Mouse (Mus musculus) midbrain, embryonic 13.5 days (tissue): Measurements from ENCODE around the gene Eps8l3. TPM values are rescaled to one million over a fixed set of nuclear protein-coding genes. Genes with fewer than 3 reads are reported as not detected.
"Not testable (repeated sequence)": the region's sequence is repeated elsewhere in the genome, so short reads cannot be mapped to it uniquely, and the experiment has no call there.

ENCODE experiments used
- ATAC-seq: fragments of 200-750 bp; cut with Nextera tagmentation; 2 replicates; pipeline ENCODE4 v1.8.0; 2017; ENCODE audit warnings: mild to moderate bottlenecking, moderate TSS enrichment, moderate library complexity
- H3K27ac ChIP-seq: fragments of 300-500 bp; sonication (generic); 2 replicates; pipeline ENCODE4 v1.5.1; 2015; ENCODE audit warnings: inconsistent platforms, mild to moderate bottlenecking, moderate library complexity
- H3K27me3 ChIP-seq: fragments of 300-500 bp; sonication (generic); 2 replicates; pipeline ENCODE4 v1.6.1; 2015; ENCODE audit warnings: mild to moderate bottlenecking, inconsistent platforms
- H3K36me3 ChIP-seq: fragments of 300-500 bp; sonication (generic); 2 replicates; pipeline ENCODE4 v1.6.1; 2015; ENCODE audit warnings: mild to moderate bottlenecking, inconsistent platforms
- H3K4me1 ChIP-seq: fragments of 300-500 bp; sonication (generic); replicated peaks from 2 replicates; pipeline ENCODE4 v1.6.1; 2015; ENCODE audit warnings: inconsistent platforms
- H3K4me2 ChIP-seq: fragments of 300-500 bp; sonication (generic); replicated peaks from 2 replicates; pipeline ENCODE4 v1.6.1; 2015; ENCODE audit warnings: moderate library complexity, mild to moderate bottlenecking, inconsistent platforms
- H3K4me3 ChIP-seq: fragments of 300-500 bp; sonication (generic); replicated peaks from 2 replicates; pipeline ENCODE4 v1.5.1; 2015; ENCODE audit warnings: mild to moderate bottlenecking, inconsistent platforms
- H3K9ac ChIP-seq: fragments of 300-500 bp; sonication (generic); replicated peaks from 2 replicates; pipeline ENCODE4 v1.6.1; 2015; ENCODE audit warnings: mild to moderate bottlenecking, inconsistent platforms
- H3K9me3 ChIP-seq: fragments of 300-500 bp; sonication (generic); 2 replicates; pipeline ENCODE4 v1.6.1; 2016; ENCODE audit warnings: mild to moderate bottlenecking, inconsistent platforms
- WGBS: fragments of 180-500 bp; shearing (Covaris S2); methylation state at CpG from one replicate; pipeline ENCODE4 v1.1.7; 2015; 5-methylcytosine and 5-hydroxymethylcytosine counted together
- polyA plus RNA-seq: library from polyadenylated mRNA; unstranded; fragments of >200 nt; fragmentation: Nextera tagmentation; extraction: Ambion mirVana; gene quantifications from 2 replicates; pipeline ENCODE4 v1.2.1, GENCODE M21; 2015

The Eps8l3 gene
- polyA plus RNA-seq, 1 experiment from 2014 or later, result not detected

DNA sequence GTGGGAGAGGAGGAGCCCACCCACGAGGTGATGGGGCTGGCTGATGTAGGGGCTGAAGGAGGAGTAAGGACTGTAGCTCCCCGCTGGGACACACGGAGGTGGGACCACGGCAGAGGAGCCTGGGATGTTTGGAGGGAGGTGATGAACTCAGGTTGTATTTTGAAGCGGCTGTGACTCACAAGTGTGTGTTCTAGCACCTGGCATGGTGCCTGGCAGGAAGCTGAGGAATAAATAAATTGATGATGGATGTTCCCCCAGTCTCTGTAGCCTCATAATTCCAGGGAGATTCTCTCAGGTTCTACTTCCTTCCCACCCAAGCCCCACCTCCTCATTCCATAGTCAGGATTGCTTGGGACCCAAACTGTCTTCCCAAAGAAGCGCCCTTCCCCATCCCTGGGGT, 1.8 kb upstream of the Eps8l3 start:
- Histone ChIP-seq H3K27ac (no peak overlapping the region), H3K4me1 (no peaks in the 10 kb centered on the region), H3K36me3 (no peaks in the 10 kb centered on the region), H3K9ac (no peak overlapping the region), H3K4me2 (no peak overlapping the region), H3K4me3 (no peak overlapping the region), H3K27me3 (no peaks in the 10 kb centered on the region), H3K9me3 (no peaks in the 10 kb centered on the region)
- 76% methylated on average over 6 of the region's 6 CpGs for WGBS
- no peak for ATAC-seq

DNA sequence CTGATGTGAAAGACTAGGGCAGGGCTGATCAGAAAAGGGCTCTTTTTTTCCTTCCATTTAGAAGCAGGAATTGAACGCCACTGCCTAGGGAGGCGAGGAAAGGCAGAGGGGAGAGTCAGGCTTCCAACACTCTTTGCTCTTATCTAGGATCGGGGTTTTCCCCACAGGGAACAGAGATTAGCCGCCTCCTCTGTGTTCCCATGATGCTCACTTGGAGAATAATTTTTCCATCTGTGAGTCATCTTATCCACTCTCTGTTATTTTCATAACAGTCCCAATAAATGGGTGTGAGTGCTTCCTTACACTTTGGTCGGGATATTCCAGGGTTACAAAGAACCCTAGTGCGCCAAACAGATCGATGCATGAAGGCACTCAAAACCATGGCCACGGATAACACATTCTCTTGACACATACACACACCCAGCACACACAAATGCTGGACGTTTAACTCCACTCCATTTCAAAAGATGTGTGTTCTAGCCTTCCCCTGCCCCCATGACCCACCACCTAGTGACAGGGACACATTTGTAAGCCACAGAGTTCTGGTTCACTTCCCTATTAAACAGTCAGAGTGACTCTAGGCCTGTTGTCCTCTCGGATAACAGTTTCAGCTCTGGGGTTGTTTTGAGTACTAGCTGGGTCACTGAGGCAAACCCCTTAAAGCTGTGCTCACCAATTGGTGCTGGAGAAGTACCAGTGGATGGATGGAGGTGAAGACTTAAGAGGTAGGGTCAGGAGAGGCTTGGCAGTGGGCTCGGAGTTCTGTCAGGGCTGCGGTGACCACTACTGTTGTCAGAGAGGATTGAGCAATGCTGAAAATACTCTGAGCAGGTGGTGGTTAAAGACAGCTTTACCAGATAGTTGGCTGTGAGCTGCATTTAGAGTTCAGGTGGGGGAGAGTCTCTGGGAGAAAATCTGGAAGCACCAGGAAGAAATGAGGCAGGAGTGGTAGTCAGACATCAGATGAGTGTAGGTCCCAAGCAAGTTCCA, 1.0 kb downstream of the Eps8l3 start:
- Histone ChIP-seq H3K4me2 (no peak overlapping the region), H3K27ac (no peak overlapping the region)

DNA sequence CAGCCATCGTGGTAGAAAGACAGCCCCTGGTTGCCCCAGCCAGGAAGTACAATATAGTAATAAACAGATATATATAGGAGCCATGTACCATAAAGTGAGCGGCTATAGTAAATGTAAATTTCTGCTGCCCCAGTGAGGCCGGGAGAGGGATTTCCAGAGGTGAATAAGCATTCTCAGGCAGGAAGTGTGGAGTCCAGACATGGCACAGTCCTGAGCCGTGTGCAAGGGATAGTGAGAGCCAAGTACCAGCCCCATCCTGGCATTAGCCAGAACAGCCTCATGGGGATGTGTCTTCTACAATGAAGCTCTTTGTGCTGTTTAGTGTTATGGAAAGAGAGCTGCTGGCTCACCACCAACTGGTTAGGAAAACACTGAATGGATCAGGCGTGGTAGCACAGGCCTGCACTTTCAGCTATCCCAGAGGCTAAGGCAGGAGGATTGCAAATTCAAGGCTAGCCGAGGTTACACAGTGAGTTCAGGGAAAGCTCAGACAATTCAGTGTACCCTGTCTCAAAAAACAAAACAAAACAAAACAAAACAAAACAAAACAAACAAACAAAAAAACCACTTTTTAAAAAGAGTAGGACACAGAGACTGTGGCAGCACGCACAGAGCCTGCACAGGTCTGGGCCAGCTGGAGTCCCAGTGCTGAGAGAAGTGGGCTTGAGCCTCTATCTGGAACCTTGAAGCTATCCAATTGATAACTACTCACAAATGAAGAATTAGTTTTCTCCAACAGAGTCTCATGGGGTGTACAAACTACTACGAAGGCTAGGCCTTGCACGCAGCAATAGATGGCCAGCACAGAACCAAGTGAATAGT, 10.9 kb downstream of the Eps8l3 start:
- Histone ChIP-seq H3K4me3 (no peak overlapping the region), H3K4me2 (no peak overlapping the region), H3K9me3 (no peaks in the 10 kb centered on the region), H3K27ac (peak overlapping the region; percentile 14; the same call in 1 of the 2 replicates), H3K36me3 (no peaks in the 10 kb centered on the region), H3K9ac (no peak overlapping the region), H3K27me3 (no peaks in the 10 kb centered on the region), H3K4me1 (no peaks in the 10 kb centered on the region)
- peak; percentile 90 for ATAC-seq
- WGBS, result 84% methylated on average over 9 of the region's 9 CpGs

More for the DNA sequence above, 1.0 kb downstream of the Eps8l3 start:
- ATAC-seq, result no peak
- H3K36me3 ChIP-seq, result no peaks in the 10 kb centered on the region
- H3K4me1 ChIP-seq, result no peaks in the 10 kb centered on the region
- no peak overlapping the region for H3K4me3 ChIP-seq
- H3K27me3 ChIP-seq, result no peaks in the 10 kb centered on the region
- WGBS, result 86% methylated on average over 12 of the region's 12 CpGs
- no peak overlapping the region for H3K9ac ChIP-seq
- no peaks in the 10 kb centered on the region for H3K9me3 ChIP-seq

DNA sequence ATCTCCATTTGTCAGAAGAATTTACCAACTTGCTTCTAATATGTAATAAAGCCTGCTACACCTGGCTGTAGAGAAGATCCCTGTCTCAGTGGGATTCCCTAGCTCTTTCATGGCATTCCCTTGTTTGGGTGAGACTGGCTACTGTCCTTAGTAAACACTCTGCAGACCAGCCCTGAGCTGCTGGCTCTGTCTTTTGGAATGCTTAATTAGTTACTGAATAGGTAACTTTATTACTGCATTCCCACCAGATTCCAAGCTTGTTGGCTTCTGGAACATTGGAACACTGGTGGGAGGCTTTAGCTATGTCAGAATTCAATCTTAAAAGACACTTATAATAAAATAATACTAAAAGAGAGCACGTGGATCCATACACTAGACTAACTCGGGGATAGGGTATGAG, 12.2 kb downstream of the Eps8l3 start:
- H3K27ac ChIP-seq, H3K27me3 ChIP-seq, H3K9ac ChIP-seq, ATAC-seq, H3K36me3 ChIP-seq, H3K4me1 ChIP-seq, H3K9me3 ChIP-seq, H3K4me3 ChIP-seq, H3K4me2 ChIP-seq: not testable (repeated sequence)
- WGBS, result 87% methylated on average over 2 of the region's 2 CpGs

DNA sequence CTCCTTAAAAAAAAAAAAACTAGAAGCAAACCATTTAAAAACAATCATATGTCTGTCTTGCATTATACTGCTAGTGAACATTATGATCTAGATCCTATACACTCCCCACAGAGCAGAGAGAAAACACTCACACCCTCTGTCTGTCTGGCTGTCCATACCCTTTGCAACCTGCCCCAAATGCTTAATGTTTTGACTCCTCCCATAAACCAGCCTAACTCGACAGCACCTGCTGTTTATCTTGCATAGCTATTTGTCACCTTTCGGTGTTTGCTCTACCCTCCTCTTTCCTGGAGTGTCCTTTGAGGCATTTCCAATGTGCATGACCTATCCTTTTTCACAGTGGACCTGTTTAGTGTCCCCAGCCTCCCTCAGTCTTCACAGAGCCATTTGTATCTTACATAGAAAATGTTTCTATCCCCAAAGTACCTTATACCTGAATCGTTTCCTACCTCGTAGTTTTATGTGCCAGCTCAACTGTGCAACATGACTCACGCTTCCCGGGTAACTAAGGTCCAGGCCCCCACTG, 18.2 kb downstream of the Eps8l3 start:
- no peaks in the 10 kb centered on the region for H3K9me3 ChIP-seq
- peak overlapping the region; percentile 67 for H3K4me2 ChIP-seq
- peak; percentile 62 for ATAC-seq
- WGBS, result 16% methylated on average over 6 of the region's 6 CpGs
- peaks cover 15% of the 10 kb centered on the region for H3K36me3 ChIP-seq
- H3K9ac ChIP-seq, result peak overlapping the region; percentile 81
- peaks cover 12% of the 10 kb centered on the region for H3K4me1 ChIP-seq
- no peaks in the 10 kb centered on the region for H3K27me3 ChIP-seq
- peak overlapping the region; percentile 69 for H3K4me3 ChIP-seq
- no peak overlapping the region for H3K27ac ChIP-seq

DNA sequence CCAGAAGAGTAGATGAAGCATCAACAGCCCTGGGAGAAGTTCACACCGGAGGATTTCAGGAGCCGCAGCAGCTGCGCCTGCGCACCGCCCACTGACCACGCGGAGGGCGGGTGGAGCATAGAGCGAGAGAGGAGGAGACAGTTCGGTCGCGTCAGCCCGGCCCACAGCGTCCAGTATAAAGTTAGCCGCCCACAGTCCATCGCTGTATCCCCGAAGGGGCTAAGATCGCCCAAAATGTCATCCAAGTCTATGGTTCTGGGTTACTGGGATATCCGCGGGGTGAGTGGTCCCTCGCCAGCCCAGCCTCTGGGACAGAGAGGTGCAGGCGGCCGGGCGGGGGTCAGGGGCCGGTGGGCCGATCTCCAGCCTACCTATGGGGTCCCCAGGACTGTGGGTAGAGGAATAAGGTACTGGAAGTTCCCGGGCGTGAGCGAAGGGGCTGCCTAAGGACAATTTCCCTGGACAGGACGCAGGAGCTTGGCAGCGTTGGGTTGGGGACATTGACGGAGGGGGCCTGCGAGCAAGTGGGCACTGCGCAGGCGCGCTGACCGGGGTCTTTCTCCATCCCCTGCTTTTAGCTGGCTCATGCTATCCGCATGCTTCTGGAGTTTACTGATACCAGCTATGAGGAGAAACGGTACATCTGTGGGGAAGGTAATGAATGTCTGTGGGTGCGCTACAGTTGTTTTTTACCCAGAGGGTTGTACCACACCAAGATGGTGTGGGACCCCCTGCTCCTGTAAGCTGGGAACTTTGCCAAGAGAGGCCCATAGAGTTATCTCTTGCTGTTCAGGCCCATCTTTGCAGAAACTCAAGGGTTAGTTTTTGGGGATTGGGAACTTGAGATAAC, 18.9 kb downstream of the Eps8l3 start, which contains the start of gene Gstm5:
Gene Gstm5, plus strand, starts transcription at position 102 of the 850 bp plus-strand sequence.
- Histone ChIP-seq H3K36me3 (peaks cover 15% of the 10 kb centered on the region), H3K9me3 (no peaks in the 10 kb centered on the region), H3K27ac (peak within 1 kb of the TSS; percentile 71), H3K4me3 (peak within 1 kb of the TSS; percentile 69), H3K4me2 (peak within 1 kb of the TSS; percentile 67), H3K9ac (peak within 1 kb of the TSS; percentile 81), H3K4me1 (peaks cover 12% of the 10 kb centered on the region), H3K27me3 (no peaks in the 10 kb centered on the region)
- 5% methylated on average over 39 of the region's 40 CpGs for WGBS
- ATAC-seq, result peak; percentile 97

DNA sequence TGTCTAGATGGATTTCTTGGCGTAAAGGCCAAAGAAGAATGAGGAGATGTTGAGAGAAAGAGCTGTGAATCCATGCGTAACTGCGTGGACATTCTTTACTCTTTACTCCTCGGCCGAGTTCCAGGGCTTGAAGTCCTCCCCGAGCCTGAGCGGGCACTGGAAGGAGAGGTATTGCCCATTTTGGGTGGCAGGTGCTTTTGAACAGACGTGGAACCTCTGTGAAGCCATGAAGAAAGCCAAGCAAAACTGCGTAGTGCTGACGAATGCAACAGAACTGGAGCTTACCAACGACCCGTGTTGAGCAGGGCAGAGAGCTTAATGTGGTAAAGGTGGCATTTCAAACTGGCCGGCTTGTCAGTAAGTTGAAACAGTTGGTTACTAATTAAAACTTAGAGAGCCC, 21.7 kb downstream of the Eps8l3 start:
- no peaks in the 10 kb centered on the region for H3K9me3 ChIP-seq
- WGBS, result 92% methylated on average over 13 of the region's 13 CpGs

DNA sequence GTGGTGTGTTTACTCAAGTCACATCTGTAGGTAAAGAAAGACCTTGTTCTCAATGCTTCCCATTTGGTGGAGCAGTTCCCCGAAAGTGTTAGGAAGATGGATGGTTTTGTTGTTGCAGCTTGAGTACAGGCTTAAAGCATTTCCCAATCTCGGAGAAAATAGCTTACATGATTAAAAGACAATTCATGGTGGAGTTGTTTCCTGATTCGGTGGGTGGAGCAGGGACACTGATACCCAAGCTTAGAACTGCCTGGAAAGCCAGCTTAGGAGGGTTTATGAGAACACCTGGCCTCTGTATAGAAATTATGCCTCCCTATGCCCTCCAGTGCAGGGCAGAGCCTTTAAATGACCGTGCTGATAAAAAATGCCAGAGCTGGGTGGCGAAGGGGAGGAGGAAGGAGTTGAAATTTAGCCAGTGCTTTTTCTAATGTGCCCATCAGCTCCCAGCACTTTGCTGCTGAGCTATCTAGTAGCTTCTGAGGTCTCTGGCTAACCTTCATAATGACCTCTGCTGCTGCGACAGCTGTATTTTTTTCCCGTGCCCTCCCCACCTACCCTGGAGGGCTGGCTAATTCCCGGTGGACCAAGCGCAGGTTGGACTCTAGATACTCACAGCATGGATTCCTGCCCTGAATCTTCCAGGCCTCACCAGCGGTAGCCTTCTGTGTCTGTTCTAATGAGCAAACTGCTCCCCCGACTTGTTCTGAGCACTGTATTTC, 24.1 kb downstream of the Eps8l3 start:
- H3K27me3 ChIP-seq, result no peaks in the 10 kb centered on the region
- H3K4me1 ChIP-seq, result peaks cover 6% of the 10 kb centered on the region
- H3K9ac ChIP-seq, result no peak overlapping the region
- no peak overlapping the region for H3K27ac ChIP-seq
- H3K4me3 ChIP-seq, result no peak overlapping the region
- no peak for ATAC-seq
- peaks cover 15% of the 10 kb centered on the region for H3K36me3 ChIP-seq
- H3K9me3 ChIP-seq, result no peaks in the 10 kb centered on the region
- no peak overlapping the region for H3K4me2 ChIP-seq
- 70% methylated on average over 11 of the region's 11 CpGs for WGBS

More for the DNA sequence above, 21.7 kb downstream of the Eps8l3 start:
- H3K27ac ChIP-seq, result no peak overlapping the region
- no peak overlapping the region for H3K4me3 ChIP-seq
- peaks cover 15% of the 10 kb centered on the region for H3K36me3 ChIP-seq
- peaks cover 12% of the 10 kb centered on the region for H3K4me1 ChIP-seq
- no peak overlapping the region for H3K9ac ChIP-seq
- no peaks in the 10 kb centered on the region for H3K27me3 ChIP-seq
- H3K4me2 ChIP-seq, result no peak overlapping the region
- no peak for ATAC-seq

DNA sequence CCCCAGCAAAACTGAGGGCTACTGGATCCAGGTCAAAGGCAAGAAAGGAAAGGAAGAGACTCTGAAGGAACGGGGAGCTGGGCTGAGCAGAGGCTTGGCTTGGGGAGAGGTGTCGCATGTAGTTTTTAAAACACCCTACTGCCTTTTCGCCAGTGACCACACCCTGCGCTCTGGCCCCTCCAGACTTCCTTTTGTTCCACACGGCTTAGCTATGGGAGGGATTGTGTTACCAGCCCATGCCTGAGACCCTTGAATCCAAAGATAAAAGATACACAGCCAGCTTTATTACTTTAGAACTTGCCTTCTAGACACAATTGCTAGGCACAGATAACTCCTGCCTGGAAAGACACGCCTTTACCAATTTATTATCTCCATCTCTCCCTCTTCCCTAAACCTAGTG, 28.9 kb downstream of the Eps8l3 start:
- H3K27me3 ChIP-seq, result no peaks in the 10 kb centered on the region
- no peak overlapping the region for H3K27ac ChIP-seq
- no peaks in the 10 kb centered on the region for H3K4me1 ChIP-seq
- no peak overlapping the region for H3K4me3 ChIP-seq
- H3K9ac ChIP-seq, result no peak overlapping the region
- ATAC-seq, result no peak
- no peak overlapping the region for H3K4me2 ChIP-seq
- H3K9me3 ChIP-seq, result no peaks in the 10 kb centered on the region
- WGBS, result 57% methylated on average over 6 of the region's 6 CpGs
- no peaks in the 10 kb centered on the region for H3K36me3 ChIP-seq

DNA sequence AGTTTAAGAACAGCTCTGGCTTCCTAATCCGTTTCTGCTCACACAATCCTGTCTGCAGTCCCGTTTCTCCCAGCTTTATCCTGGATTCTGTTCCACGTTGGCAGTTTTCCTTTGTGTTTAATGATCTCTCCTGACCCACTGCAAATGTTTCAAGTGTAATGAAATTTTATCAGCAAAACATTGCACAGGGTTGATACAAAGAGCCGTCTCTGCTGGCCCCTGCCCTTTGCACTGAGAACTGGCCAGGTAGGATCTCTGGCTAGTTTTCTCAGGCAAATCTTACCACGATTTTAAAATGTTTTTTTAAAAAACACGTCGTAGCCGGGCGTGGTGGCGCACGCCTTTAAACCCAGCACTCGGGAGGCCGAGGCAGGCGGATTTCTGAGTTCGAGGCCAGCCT, 39.6 kb downstream of the Eps8l3 start:
- no peaks in the 10 kb centered on the region for H3K27me3 ChIP-seq
- no peak overlapping the region for H3K9ac ChIP-seq
- no peak overlapping the region for H3K27ac ChIP-seq
- no peak for ATAC-seq
- no peaks in the 10 kb centered on the region for H3K4me1 ChIP-seq
- H3K4me2 ChIP-seq, result no peak overlapping the region
- no peaks in the 10 kb centered on the region for H3K9me3 ChIP-seq
- no peaks in the 10 kb centered on the region for H3K36me3 ChIP-seq
- no peak overlapping the region for H3K4me3 ChIP-seq
- WGBS, result 76% methylated on average over 15 of the region's 15 CpGs

DNA sequence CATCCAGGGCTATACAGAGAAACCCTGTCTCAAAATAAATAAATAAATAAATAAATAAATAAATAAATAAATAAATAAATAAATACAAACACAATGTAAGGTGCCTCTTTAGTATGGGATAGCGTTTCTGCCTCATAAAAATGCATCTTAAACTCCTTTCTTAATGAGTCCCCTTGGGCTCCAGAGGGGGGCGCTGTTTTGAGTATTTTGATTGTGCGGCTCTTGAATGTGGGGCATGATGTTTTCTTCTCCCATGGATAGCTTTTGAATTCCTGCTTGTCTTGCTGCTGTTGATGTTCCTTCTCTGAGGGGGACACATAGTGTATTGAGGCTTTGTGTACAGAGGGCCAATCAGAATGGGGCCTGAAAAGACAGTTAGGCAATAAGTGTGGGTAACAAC, 40.1 kb downstream of the Eps8l3 start:
- ATAC-seq, result no peak
- Histone ChIP-seq H3K4me1 (no peaks in the 10 kb centered on the region), H3K4me3 (no peak overlapping the region), H3K27ac (no peak overlapping the region), H3K27me3 (no peaks in the 10 kb centered on the region), H3K36me3 (no peaks in the 10 kb centered on the region), H3K4me2 (no peak overlapping the region), H3K9ac (no peak overlapping the region), H3K9me3 (no peaks in the 10 kb centered on the region)
- WGBS, result 80% methylated on average over 3 of the region's 3 CpGs
